Mouse (Mus musculus): ENCODE results near the gene Olfr373. TPM values are rescaled to one million over a fixed set of nuclear protein-coding genes. Genes with fewer than 3 reads are reported as not detected.

Gene Olfr373
- polyA plus RNA-seq (2014; fragmentation: Illumina TruSeq; extraction: RNeasy Lipid Tissue Mini Kit (QIAGEN cat#74804); ENCODE audit: low read depth, low replicate concordance): not detected

DNA sequence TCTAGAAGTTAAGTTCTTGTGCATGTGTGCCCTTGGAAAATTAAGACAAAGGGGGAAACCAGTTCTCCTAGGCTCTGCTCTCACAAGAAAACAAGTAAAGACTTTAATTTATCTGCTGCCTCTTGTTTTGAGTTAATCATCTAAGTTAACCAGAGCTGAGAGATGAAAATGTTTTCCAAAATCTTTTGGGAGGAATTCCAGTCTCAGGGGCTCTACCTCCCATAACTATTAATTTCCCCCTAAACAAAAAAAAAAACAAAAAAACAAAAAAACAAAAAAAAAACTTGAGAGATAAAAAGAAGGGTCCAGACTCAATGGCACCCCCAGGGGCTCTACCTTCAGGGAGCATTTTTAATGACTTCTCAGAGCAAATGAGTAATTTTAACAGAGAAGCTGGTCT lies at the start of gene Olfr373:
TSS of gene Olfr373 (plus strand) at position 301 of the 400 bp plus-strand sequence.

DNA sequence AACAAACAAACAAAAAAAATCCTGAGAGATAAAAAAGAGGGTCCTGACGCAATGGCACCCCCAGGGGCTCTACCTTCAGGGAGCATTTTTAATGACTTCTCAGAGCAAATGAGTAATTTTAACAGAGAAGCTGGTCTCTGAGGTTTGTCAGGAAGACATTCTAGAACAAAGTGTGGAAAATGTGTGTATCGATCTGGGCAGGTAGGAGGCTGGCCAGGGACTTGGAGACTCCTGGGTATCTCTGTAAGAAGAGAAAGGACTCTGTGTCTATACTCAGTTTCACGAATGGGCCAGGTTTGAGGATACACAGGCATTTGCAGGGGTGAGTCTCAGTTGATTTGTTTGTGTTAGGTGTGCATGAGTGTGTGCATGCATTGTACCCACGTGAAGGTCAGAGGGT lies 42.1 kb upstream of the Olfr373 start, which contains the start of gene Olfr372:
TSS of gene Olfr372 (plus strand) at position 301 of the 400 bp plus-strand sequence.

DNA sequence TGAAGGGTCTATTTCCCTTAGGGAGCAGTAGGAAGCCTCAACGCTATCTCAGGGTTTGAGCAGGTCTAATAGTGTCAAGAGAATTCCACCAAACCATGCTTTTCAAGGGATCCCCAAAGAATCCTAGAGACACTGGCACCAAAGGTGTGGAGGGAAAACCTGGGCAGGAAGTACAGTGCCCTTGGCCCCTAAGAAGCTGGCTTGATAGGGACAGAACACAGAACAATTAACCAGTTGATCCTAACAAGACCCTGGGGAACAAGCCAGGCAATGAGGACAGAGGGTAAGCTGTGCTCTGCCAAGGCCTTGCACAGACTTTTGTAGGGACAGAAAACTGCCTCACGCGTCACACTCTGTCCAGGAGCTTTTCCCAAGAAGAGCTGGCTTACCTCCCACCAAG lies 23.8 kb downstream of the Olfr373 start, which contains the start of gene Olfr374:
TSS of gene Olfr374 (plus strand) at position 301 of the 400 bp plus-strand sequence.

DNA sequence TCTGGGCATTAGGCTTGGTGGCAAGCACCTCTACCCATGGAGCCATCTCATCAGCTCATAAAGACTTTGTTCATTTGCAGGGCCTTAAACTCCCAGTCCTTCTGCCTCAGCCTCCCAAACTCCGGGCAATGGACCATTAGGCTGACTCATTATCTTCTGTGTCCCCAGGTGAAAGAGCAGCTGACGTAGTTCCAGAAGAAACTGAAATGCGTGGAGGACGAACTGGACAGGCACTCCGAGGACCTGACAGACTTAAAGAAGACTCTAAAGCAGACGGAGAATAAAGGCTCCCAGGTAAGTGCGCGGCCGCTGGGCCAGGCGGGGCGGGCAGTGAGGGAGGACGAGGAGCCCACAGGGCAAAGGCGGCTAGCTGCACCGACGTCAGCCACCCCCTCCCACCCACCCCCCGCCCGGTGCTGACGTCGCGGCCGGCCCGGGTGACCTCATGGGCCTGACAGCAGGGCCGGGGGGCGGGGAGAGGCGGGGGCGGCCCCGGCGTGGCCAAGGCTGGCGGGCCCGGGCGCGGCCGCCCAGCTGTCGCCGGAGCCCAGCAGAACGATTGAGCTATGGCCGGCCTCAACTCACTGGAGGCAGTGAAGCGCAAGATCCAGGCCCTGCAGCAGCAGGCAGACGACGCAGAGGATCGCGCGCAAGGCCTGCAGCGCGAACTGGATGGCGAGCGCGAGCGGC lies 51.9 kb downstream of the Olfr373 start, which contains the start of gene Tpm4:
TSS of gene Tpm4 (plus strand) at position 220 of the 690 bp plus-strand sequence.

Other genes starting within 250 kb of the Olfr373 start
- 2.9 TPM for gene Zfp709, start 201.2 kb upstream of the Olfr373 start, polyA plus RNA-seq (2014; fragmentation: Illumina TruSeq; extraction: RNeasy Lipid Tissue Mini Kit (QIAGEN cat#74804); ENCODE audit: low read depth, low replicate concordance)
- 2.6 TPM for gene Zfp882, start 174.6 kb upstream of the Olfr373 start, polyA plus RNA-seq (2014; fragmentation: Illumina TruSeq; extraction: RNeasy Lipid Tissue Mini Kit (QIAGEN cat#74804); ENCODE audit: low read depth, low replicate concordance)
- gene Zfp617, start 174.5 kb upstream of the Olfr373 start, polyA plus RNA-seq (2014; fragmentation: Illumina TruSeq; extraction: RNeasy Lipid Tissue Mini Kit (QIAGEN cat#74804); ENCODE audit: low read depth, low replicate concordance): 26.2 TPM
- 8.5 TPM for gene Zfp961, start 132.1 kb upstream of the Olfr373 start, polyA plus RNA-seq (2014; fragmentation: Illumina TruSeq; extraction: RNeasy Lipid Tissue Mini Kit (QIAGEN cat#74804); ENCODE audit: low read depth, low replicate concordance)
- 0.34 TPM for gene Cyp4f18, start 73.6 kb upstream of the Olfr373 start, polyA plus RNA-seq (2014; fragmentation: Illumina TruSeq; extraction: RNeasy Lipid Tissue Mini Kit (QIAGEN cat#74804); ENCODE audit: low read depth, low replicate concordance)
- gene Olfr372, start 42.0 kb upstream of the Olfr373 start, polyA plus RNA-seq (2014; fragmentation: Illumina TruSeq; extraction: RNeasy Lipid Tissue Mini Kit (QIAGEN cat#74804); ENCODE audit: low read depth, low replicate concordance): not detected
- gene Olfr374, start 23.9 kb downstream of the Olfr373 start, polyA plus RNA-seq (2014; fragmentation: Illumina TruSeq; extraction: RNeasy Lipid Tissue Mini Kit (QIAGEN cat#74804); ENCODE audit: low read depth, low replicate concordance): not detected
- gene Tpm4, start 51.8 kb downstream of the Olfr373 start, polyA plus RNA-seq (2014; fragmentation: Illumina TruSeq; extraction: RNeasy Lipid Tissue Mini Kit (QIAGEN cat#74804); ENCODE audit: low read depth, low replicate concordance): 104 TPM
- gene Rab8a, start 78.0 kb downstream of the Olfr373 start, polyA plus RNA-seq (2014; fragmentation: Illumina TruSeq; extraction: RNeasy Lipid Tissue Mini Kit (QIAGEN cat#74804); ENCODE audit: low read depth, low replicate concordance): 24.8 TPM
- not detected for gene Hsh2d, start 106.5 kb downstream of the Olfr373 start, polyA plus RNA-seq (2014; fragmentation: Illumina TruSeq; extraction: RNeasy Lipid Tissue Mini Kit (QIAGEN cat#74804); ENCODE audit: low read depth, low replicate concordance)
- gene Cib3, start 129.7 kb downstream of the Olfr373 start, polyA plus RNA-seq (2014; fragmentation: Illumina TruSeq; extraction: RNeasy Lipid Tissue Mini Kit (QIAGEN cat#74804); ENCODE audit: low read depth, low replicate concordance): 1.2 TPM
- not detected for gene Gm11034, start 130.5 kb downstream of the Olfr373 start, polyA plus RNA-seq (2014; fragmentation: Illumina TruSeq; extraction: RNeasy Lipid Tissue Mini Kit (QIAGEN cat#74804); ENCODE audit: low read depth, low replicate concordance)
- 28.9 TPM for gene Fam32a, start 136.6 kb downstream of the Olfr373 start, polyA plus RNA-seq (2014; fragmentation: Illumina TruSeq; extraction: RNeasy Lipid Tissue Mini Kit (QIAGEN cat#74804); ENCODE audit: low read depth, low replicate concordance)
- 61.0 TPM for gene Ap1m1, start 156.8 kb downstream of the Olfr373 start, polyA plus RNA-seq (2014; fragmentation: Illumina TruSeq; extraction: RNeasy Lipid Tissue Mini Kit (QIAGEN cat#74804); ENCODE audit: low read depth, low replicate concordance)
- 2.5 TPM for gene Gm10282, start 222.1 kb downstream of the Olfr373 start, polyA plus RNA-seq (2014; fragmentation: Illumina TruSeq; extraction: RNeasy Lipid Tissue Mini Kit (QIAGEN cat#74804); ENCODE audit: low read depth, low replicate concordance)
- gene Klf2, start 235.9 kb downstream of the Olfr373 start, polyA plus RNA-seq (2014; fragmentation: Illumina TruSeq; extraction: RNeasy Lipid Tissue Mini Kit (QIAGEN cat#74804); ENCODE audit: low read depth, low replicate concordance): 55.2 TPM

Data from heart, adult 10 weeks (tissue).